Mouse (Mus musculus) lung, embryonic 16.5 days (tissue): ENCODE measurements at regions not wholly inside any gene's neighbourhood (a gene's known extent, or its start where the extent isn't known, plus 50 kb on each side); places are given as distances from the start of the nearest gene placed in this dataset.

Experiments used
- ATAC-seq: fragments of 200-750 bp; cut with Nextera tagmentation; 2 replicates; pipeline ENCODE4 v1.8.0; 2017; ENCODE audit warnings: low read depth, mild to moderate bottlenecking, moderate library complexity
- H3K27ac ChIP-seq: fragments of 300-500 bp; sonication (generic); 2 replicates; pipeline ENCODE4 v1.5.1; 2014; ENCODE audit warnings: mild to moderate bottlenecking, control low read depth, low read length
- H3K27me3 ChIP-seq: fragments of 300-500 bp; sonication (generic); 2 replicates; pipeline ENCODE4 v1.6.1; 2014; ENCODE audit warnings: low read depth, low read length, mixed read lengths; ENCODE audit not compliant: control insufficient read depth, insufficient read depth
- H3K36me3 ChIP-seq: fragments of 300-500 bp; sonication (generic); 2 replicates; pipeline ENCODE4 v1.6.1; 2014; ENCODE audit warnings: low read length; ENCODE audit not compliant: control insufficient read depth, insufficient read depth
- H3K4me1 ChIP-seq: fragments of 300-500 bp; sonication (generic); replicated peaks from 2 replicates; pipeline ENCODE4 v1.6.1; 2014; ENCODE audit warnings: low read length, mixed read lengths; ENCODE audit not compliant: control insufficient read depth, insufficient read depth
- H3K4me2 ChIP-seq: fragments of 300-500 bp; sonication (generic); 2 replicates; pipeline ENCODE4 v1.6.1; 2014; ENCODE audit warnings: low read depth, low read length, control low read depth
- H3K4me3 ChIP-seq: fragments of 300-500 bp; sonication (generic); 2 replicates; pipeline ENCODE4 v1.5.1; 2014; ENCODE audit warnings: mild to moderate bottlenecking, low read length, control low read depth
- H3K9ac ChIP-seq: fragments of 300-500 bp; sonication (generic); 2 replicates; pipeline ENCODE4 v1.6.1; 2014; ENCODE audit warnings: low read length, control low read depth
- H3K9me3 ChIP-seq: fragments of 300-500 bp; sonication (generic); 2 replicates; pipeline ENCODE4 v1.6.1; 2016; ENCODE audit warnings: low read length; ENCODE audit not compliant: control insufficient read depth
- WGBS: fragments of 180-500 bp; shearing (Covaris S2); extraction: QIAGEN DNeasy Blood & Tissue Kit; methylation state at CpG from one replicate; pipeline ENCODE4 v1.1.7; 2014; 5-methylcytosine and 5-hydroxymethylcytosine counted together

DNA sequence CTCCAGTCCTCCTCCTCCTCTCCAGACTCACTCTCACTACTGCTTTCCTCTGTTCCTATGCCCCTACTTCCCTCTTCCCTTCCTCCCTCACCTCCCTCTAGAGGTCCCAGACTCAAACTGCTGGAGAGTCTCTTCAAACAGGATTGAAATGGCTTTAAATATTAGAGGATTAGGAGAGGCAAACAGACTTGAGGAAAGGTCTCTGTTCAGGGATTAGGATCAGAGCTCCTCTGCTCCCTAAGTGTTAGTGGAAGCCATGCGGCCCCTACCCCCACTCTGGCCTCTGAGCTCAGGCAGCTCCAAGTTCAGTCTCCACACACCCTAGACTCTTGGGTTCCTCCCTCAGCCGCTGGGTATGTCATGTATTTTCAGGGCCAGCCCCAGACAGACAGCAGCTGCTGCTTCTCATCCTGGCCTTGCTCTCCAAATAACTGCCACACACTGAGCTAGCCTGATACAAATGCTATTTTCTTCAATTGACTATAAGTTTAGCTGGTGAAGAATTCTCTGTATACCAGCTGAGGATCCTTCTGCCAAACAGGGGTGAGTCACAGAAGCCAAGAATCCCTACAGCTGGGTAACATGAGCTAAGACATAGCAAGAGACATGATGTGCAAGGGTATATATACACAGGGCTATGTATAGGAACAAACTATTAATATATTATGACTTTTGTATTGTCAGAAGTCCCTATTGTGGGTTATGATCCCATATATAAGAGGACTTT is 55.2 kb upstream of the Nxpe4 start:
- Histone ChIP-seq H3K4me1 (no peaks in the 10 kb centered on the region), H3K36me3 (no peaks in the 10 kb centered on the region), H3K9me3 (no peaks in the 10 kb centered on the region), H3K4me3 (no peak overlapping the region), H3K9ac (no peak overlapping the region), H3K27me3 (no peaks in the 10 kb centered on the region), H3K27ac (no peak overlapping the region), H3K4me2 (no peak overlapping the region)
- 37% methylated on average over 2 of the region's 2 CpGs for WGBS
- peak; percentile 60; the same call in 1 of the 2 replicates for ATAC-seq

DNA sequence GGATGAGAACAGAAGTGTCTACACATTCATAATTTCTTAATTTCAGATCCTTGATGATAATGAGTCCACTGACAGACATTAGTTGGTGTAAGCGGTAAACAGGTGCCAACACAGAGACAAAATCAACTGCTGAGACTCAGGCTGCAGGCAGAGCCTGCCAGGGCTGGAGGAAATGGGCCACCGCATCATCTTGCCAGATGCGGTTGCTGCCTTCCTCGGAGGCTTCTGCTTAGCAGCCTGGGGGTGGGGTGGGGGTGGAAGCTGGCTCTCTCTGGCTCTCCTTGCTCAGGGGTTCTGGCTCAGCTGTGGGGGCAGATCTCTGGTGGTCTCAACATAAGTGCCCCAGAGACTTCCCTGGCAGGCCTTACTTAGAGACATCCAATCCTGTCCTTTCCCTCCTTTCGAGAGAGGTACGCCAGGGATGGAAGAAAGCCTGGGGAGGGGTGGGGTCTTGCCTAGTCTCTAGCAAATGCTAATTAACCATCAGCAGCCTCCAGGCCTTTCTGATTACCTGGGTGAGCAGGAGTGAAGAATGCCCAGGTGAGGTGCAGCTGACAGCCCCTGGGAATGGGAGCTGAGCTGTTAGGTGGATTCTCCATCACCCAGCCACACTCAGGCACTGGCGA is 52.7 kb upstream of the Nxpe4 start:
- H3K4me3 ChIP-seq, result no peak overlapping the region
- H3K27ac ChIP-seq, result no peak overlapping the region
- no peaks in the 10 kb centered on the region for H3K4me1 ChIP-seq
- H3K9me3 ChIP-seq, result no peaks in the 10 kb centered on the region
- no peak for ATAC-seq
- WGBS, result 57% methylated on average over 7 of the region's 7 CpGs
- no peak overlapping the region for H3K4me2 ChIP-seq
- H3K36me3 ChIP-seq, result no peaks in the 10 kb centered on the region
- H3K9ac ChIP-seq, result no peak overlapping the region
- no peaks in the 10 kb centered on the region for H3K27me3 ChIP-seq

GRCm38 (mm10) chr9:48111316-48111890 is 50.4 kb upstream of the Nxpe4 start:
- no peaks in the 10 kb centered on the region for H3K4me1 ChIP-seq
- H3K9me3 ChIP-seq, result no peaks in the 10 kb centered on the region
- ATAC-seq, result no peak
- H3K4me3 ChIP-seq, result no peak overlapping the region
- no peak overlapping the region for H3K4me2 ChIP-seq
- no peak overlapping the region for H3K9ac ChIP-seq
- H3K27me3 ChIP-seq, result no peaks in the 10 kb centered on the region
- no peak overlapping the region for H3K27ac ChIP-seq
- WGBS, result 45% methylated on average over 8 of the region's 8 CpGs
- H3K36me3 ChIP-seq, result no peaks in the 10 kb centered on the region
